Mouse (Mus musculus): Measurements from ENCODE around the gene BC030499.

- TF ChIP-seq CTCF (IDR thresholded peaks at IDR 0.05; ENCODE audit: low read depth) (no peak), EP300 (IDR thresholded peaks at IDR 0.05; ENCODE audit: low read depth) (no peak)
These were observed 36.6 kb downstream of the BC030499 start for GRCm38 (mm10) chr11:78327215-78327614.
